Mouse (Mus musculus) stomach, postnatal 0 days (tissue): ENCODE measurements at regions not wholly inside any gene's neighbourhood (a gene's known extent, or its start where the extent isn't known, plus 50 kb on each side); places are given as distances from the start of the nearest gene placed in this dataset.

ENCODE experiments used
- CTCF ChIP-seq: IDR thresholded peaks from 2 replicates; pipeline ENCODE4 v1.5.1; 2016; ENCODE audit warnings: antibody characterized with exemption, low read depth, mild to moderate bottlenecking, moderate library complexity
- EP300 ChIP-seq: optimal IDR thresholded peaks from 2 replicates; pipeline ENCODE3; 2016; ENCODE audit warnings: antibody characterized with exemption

DNA sequence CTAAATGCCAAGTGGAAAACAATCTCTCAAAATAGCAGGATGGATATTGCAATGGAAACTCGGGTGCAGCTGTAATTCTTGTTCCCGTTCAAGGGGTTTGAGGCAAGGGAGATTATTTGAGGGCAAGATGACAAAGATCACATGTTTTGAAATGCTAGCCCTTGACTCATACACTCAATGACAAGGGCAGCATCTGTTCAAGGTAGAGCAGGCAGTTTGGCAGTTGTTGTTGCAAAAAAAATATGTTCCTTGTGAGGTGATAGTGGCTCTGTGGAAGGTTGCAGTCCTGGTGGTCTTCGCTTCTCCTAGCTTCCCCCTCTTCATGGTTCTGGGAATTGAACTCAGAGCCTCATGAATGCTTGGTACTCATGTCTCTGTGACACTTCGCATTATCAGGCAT lies 72.0 kb upstream of the Dnah5 start:
- no peak for TF ChIP-seq CTCF
- TF ChIP-seq EP300, result no peak
